Mouse (Mus musculus): ENCODE measurements around the gene Uqcrq.

GRCm38 (mm10) chr11:53458996-53459395 lies 28.4 kb upstream of the Uqcrq start:
- TF ChIP-seq EP300 (IDR thresholded peaks at IDR 0.05; ENCODE audit: low read depth) (no peak), CTCF (IDR thresholded peaks at IDR 0.05; ENCODE audit: low read depth) (no peak)

All from liver, postnatal 0 days (tissue).